Mouse (Mus musculus): Measurements from ENCODE around the gene F5. TPM values are rescaled to one million over a fixed set of nuclear protein-coding genes. Genes with fewer than 3 reads are reported as not detected.

Gene F5
- polyA plus RNA-seq, 2 experiments = 8.3 to 11.6 TPM

DNA sequence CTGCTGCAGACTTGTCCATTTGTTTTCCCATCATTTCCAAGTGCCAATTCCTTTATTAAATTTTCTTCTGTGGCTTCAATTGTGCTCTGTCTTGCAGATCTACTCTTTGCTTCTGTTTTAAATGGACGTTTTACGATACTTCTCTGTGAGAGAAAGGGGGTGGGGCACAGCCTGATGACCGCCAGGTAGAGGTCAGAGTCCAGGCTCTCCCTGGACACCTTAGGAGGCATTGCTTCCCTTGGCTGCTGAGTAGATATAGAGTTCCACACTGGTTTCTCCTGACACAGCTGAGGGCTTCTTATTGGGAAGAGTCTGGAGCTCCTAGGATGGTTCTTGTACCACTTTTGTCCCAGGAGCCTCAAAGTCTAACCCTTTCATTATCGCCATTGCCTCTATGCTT lies 59.3 kb downstream of the F5 start:
- no peak for ATAC-seq (ENCODE audit: insufficient read depth)
- H3K36me3 ChIP-seq (replicated peaks; ENCODE audit: control insufficient read depth, insufficient read depth, low read depth) = no peaks in the 10 kb centered on the region

GRCm38 (mm10) chr1:164212686-164213085 lies 61.0 kb downstream of the F5 start:
- Histone ChIP-seq H3K27ac (no peak overlapping the region), H3K36me3 (replicated peaks; ENCODE audit: control insufficient read depth, insufficient read depth, low read depth) (no peaks in the 10 kb centered on the region), H3K4me3 (ENCODE audit: insufficient read depth in 1 of 2, low read depth in 2 of 2, low read length in 2 of 2) (no peak overlapping the region), H3K4me1 (replicated peaks; ENCODE audit: control insufficient read depth in 2 of 2, insufficient read depth in 2 of 2, low read length in 1 of 2) (peaks cover 0 to 3% of the 10 kb centered on the region in 2 experiments; a peak in 1 of 4 replicates), H3K9ac (replicated peaks) (no peak overlapping the region), H3K9me3 (ENCODE audit: control insufficient read depth, low read length) (no peaks in the 10 kb centered on the region), H3K4me2 (ENCODE audit: low read depth) (no peak overlapping the region), H3K27me3 (ENCODE audit: control insufficient read depth, insufficient read depth, low read length) (no peaks in the 10 kb centered on the region)
- 54% methylated on average over 8 of the region's 8 CpGs for WGBS (ENCODE audit: insufficient replicate concordance)
- ATAC-seq (ENCODE audit: insufficient read depth) (no peak), DNase-seq (ENCODE audit: low read depth in 3 of 3, low spot score in 3 of 3) (no peak)
- TF ChIP-seq EP300 (IDR thresholded peaks at IDR 0.05; ENCODE audit: low read depth) = no peak

More for the DNA sequence above, 59.3 kb downstream of the F5 start:
- H3K4me2 ChIP-seq (ENCODE audit: low read depth) = no peak overlapping the region
- H3K4me1 ChIP-seq (replicated peaks; ENCODE audit: control insufficient read depth in 2 of 2, insufficient read depth in 2 of 2, low read length in 1 of 2) = peaks cover 0 to 3% of the 10 kb centered on the region in 2 experiments; a peak in 1 of 4 replicates
- WGBS (ENCODE audit: insufficient replicate concordance) = 69% methylated on average over 4 of the region's 4 CpGs
- H3K9me3 ChIP-seq (ENCODE audit: control insufficient read depth, low read length) = no peaks in the 10 kb centered on the region
- H3K27me3 ChIP-seq (ENCODE audit: control insufficient read depth, insufficient read depth, low read length) = no peaks in the 10 kb centered on the region
- TF ChIP-seq CTCF (IDR thresholded peaks at IDR 0.05; ENCODE audit: low read depth) = no peak
- DNase-seq (ENCODE audit: low read depth in 3 of 3, low spot score in 3 of 3) = no peak
- H3K9ac ChIP-seq (replicated peaks) = no peak overlapping the region
- no peak overlapping the region for H3K27ac ChIP-seq
- no peak overlapping the region for H3K4me3 ChIP-seq (ENCODE audit: insufficient read depth in 1 of 2, low read depth in 2 of 2, low read length in 2 of 2)

DNA sequence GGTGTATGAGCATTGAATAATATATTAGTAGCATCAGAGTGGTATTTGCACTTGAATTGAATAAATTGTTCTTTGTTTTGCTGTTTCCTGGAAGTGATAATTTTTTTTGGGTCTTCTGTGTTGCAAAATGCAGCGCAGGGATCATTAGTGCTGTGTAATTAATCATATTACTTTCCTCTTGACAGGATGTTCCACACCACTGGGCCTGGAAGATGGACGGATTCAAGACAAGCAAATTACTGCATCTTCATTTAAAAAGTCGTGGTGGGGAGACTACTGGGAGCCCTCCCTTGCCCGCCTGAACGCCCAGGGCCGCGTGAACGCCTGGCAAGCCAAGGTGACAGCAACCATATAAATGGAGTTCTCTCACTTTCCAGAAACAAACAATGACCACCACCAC lies 62.6 kb downstream of the F5 start:
- no peak overlapping the region for H3K9ac ChIP-seq (replicated peaks)
- H3K4me3 ChIP-seq (ENCODE audit: insufficient read depth in 1 of 2, low read depth in 2 of 2, low read length in 2 of 2) = no peak overlapping the region
- DNase-seq (ENCODE audit: low read depth in 3 of 3, low spot score in 3 of 3) (no peak), ATAC-seq (ENCODE audit: insufficient read depth) (no peak)
- H3K9me3 ChIP-seq (ENCODE audit: control insufficient read depth, low read length) = no peaks in the 10 kb centered on the region
- TF ChIP-seq CTCF (IDR thresholded peaks at IDR 0.05; ENCODE audit: low read depth) (no peak), EP300 (IDR thresholded peaks at IDR 0.05; ENCODE audit: low read depth) (no peak)
- no peak overlapping the region for H3K27ac ChIP-seq
- H3K36me3 ChIP-seq (replicated peaks; ENCODE audit: control insufficient read depth, insufficient read depth, low read depth) = no peaks in the 10 kb centered on the region
- 56% methylated on average over 8 of the region's 8 CpGs for WGBS (ENCODE audit: insufficient replicate concordance)
- H3K4me2 ChIP-seq (ENCODE audit: low read depth) = no peak overlapping the region
- H3K27me3 ChIP-seq (ENCODE audit: control insufficient read depth, insufficient read depth, low read length) = no peaks in the 10 kb centered on the region
- peaks cover 0 to 5% of the 10 kb centered on the region in 2 experiments; a peak in 2 of 4 replicates for H3K4me1 ChIP-seq (replicated peaks; ENCODE audit: control insufficient read depth in 2 of 2, insufficient read depth in 2 of 2, low read length in 1 of 2)

GRCm38 (mm10) chr1:164215097-164215496 lies 63.5 kb downstream of the F5 start:
- ATAC-seq (ENCODE audit: insufficient read depth) (no peak), DNase-seq (ENCODE audit: low read depth in 3 of 3, low spot score in 3 of 3) (no peak)
- H3K9me3 ChIP-seq (ENCODE audit: control insufficient read depth, low read length) = no peaks in the 10 kb centered on the region
- TF ChIP-seq EP300 (IDR thresholded peaks at IDR 0.05; ENCODE audit: low read depth) (no peak), CTCF (IDR thresholded peaks at IDR 0.05; ENCODE audit: low read depth) (no peak)
- H3K4me3 ChIP-seq (ENCODE audit: insufficient read depth in 1 of 2, low read depth in 2 of 2, low read length in 2 of 2) = no peak overlapping the region
- peaks cover 0 to 5% of the 10 kb centered on the region in 2 experiments; a peak in 2 of 4 replicates for H3K4me1 ChIP-seq (replicated peaks; ENCODE audit: control insufficient read depth in 2 of 2, insufficient read depth in 2 of 2, low read length in 1 of 2)
- no peaks in the 10 kb centered on the region for H3K27me3 ChIP-seq (ENCODE audit: control insufficient read depth, insufficient read depth, low read length)
- no peaks in the 10 kb centered on the region for H3K36me3 ChIP-seq (replicated peaks; ENCODE audit: control insufficient read depth, insufficient read depth, low read depth)
- H3K27ac ChIP-seq = no peak overlapping the region
- H3K4me2 ChIP-seq (ENCODE audit: low read depth) = no peak overlapping the region
- WGBS (ENCODE audit: insufficient replicate concordance) = 57% methylated on average over 3 of the region's 3 CpGs
- H3K9ac ChIP-seq (replicated peaks) = no peak overlapping the region

DNA sequence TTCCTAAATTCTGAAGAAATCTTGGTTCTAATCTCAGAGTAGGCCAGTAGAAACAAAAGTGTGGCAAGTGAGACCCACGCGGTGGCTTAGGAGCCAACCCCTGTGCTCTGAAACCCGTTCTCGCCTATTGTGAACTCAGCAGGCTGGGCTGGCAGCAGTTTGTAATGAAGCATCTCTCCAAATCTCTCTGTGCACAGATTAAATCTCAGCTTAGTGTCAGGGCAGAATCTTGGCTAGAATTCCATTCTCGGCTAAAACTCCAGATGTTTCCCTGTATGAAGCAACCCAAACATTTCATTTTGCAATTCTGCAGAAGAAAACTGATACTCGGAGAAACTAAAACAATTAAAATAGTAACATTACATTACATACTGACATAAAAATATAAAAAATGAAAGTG lies 63.9 kb downstream of the F5 start:
- Histone ChIP-seq H3K9ac (replicated peaks) (no peak overlapping the region), H3K4me3 (ENCODE audit: insufficient read depth in 1 of 2, low read depth in 2 of 2, low read length in 2 of 2) (no peak overlapping the region), H3K4me1 (replicated peaks; ENCODE audit: control insufficient read depth in 2 of 2, insufficient read depth in 2 of 2, low read length in 1 of 2) (peaks cover 0 to 5% of the 10 kb centered on the region in 2 experiments; a peak in 2 of 4 replicates), H3K27me3 (ENCODE audit: control insufficient read depth, insufficient read depth, low read length) (no peaks in the 10 kb centered on the region), H3K36me3 (replicated peaks; ENCODE audit: control insufficient read depth, insufficient read depth, low read depth) (no peaks in the 10 kb centered on the region), H3K4me2 (ENCODE audit: low read depth) (no peak overlapping the region), H3K27ac (no peak overlapping the region), H3K9me3 (ENCODE audit: control insufficient read depth, low read length) (no peaks in the 10 kb centered on the region)
- WGBS (ENCODE audit: insufficient replicate concordance) = 62% methylated on average over 6 of the region's 6 CpGs
- DNase-seq (ENCODE audit: low read depth in 3 of 3, low spot score in 3 of 3) = no peak
- no peak for ATAC-seq (ENCODE audit: insufficient read depth)
- TF ChIP-seq CTCF (IDR thresholded peaks at IDR 0.05; ENCODE audit: low read depth) (no peak), EP300 (IDR thresholded peaks at IDR 0.05; ENCODE audit: low read depth) (no peak)
